Mouse (Mus musculus): Measurements from ENCODE around the gene Ubr4. TPM values are rescaled to one million over a fixed set of nuclear protein-coding genes. Genes with fewer than 3 reads are reported as not detected.
A peak's percentile ranks its signal among the peaks of the same experiment; 100 is the strongest.
"Not testable (repeated sequence)": the region's sequence is repeated elsewhere in the genome, so short reads cannot be mapped to it uniquely, and the experiment has no call there.

The Ubr4 gene
- polyA plus RNA-seq, 1 experiment from 2014 or later: 97.3 TPM

GRCm38 (mm10) chr4:139373130-139373529, 20.7 kb downstream of the Ubr4 start:
- 96% methylated on average over 4 of the region's 4 CpGs for WGBS
- H3K36me3 ChIP-seq (ENCODE audit: control insufficient read depth, insufficient read depth, low read length): peaks cover 96% of the 10 kb centered on the region
- ATAC-seq (ENCODE audit: low FRiP score, low TSS enrichment): no peak

GRCm38 (mm10) chr4:139373531-139373930, 21.1 kb downstream of the Ubr4 start:
- DNase-seq: no peak

More at GRCm38 (mm10) chr4:139373130-139373529, 20.7 kb downstream of the Ubr4 start:
- Histone ChIP-seq H3K4me2 (ENCODE audit: low read length) (no peak overlapping the region), H3K4me1 (ENCODE audit: control insufficient read depth, insufficient read depth, low read length) (no peaks in the 10 kb centered on the region), H3K4me3 (replicated peaks; ENCODE audit: low read depth, low read length) (no peak overlapping the region), H3K9me3 (ENCODE audit: control insufficient read depth, low read length) (no peaks in the 10 kb centered on the region), H3K9ac (replicated peaks; ENCODE audit: low read length) (no peak overlapping the region), H3K27ac (replicated peaks; ENCODE audit: low read depth, low read length) (no peak overlapping the region), H3K27me3 (ENCODE audit: control insufficient read depth, insufficient read depth, low read length) (no peaks in the 10 kb centered on the region)
- no peak for DNase-seq

GRCm38 (mm10) chr4:139379719-139380118, 27.3 kb downstream of the Ubr4 start:
- Histone ChIP-seq H3K4me3 (replicated peaks; ENCODE audit: low read depth, low read length) (peak overlapping the region; percentile 83), H3K27ac (replicated peaks; ENCODE audit: low read depth, low read length) (peak overlapping the region; percentile 71), H3K4me2 (ENCODE audit: low read length) (peak overlapping the region; percentile 62), H3K4me1 (ENCODE audit: control insufficient read depth, insufficient read depth, low read length) (peaks cover 16% of the 10 kb centered on the region), H3K27me3 (ENCODE audit: control insufficient read depth, insufficient read depth, low read length) (no peaks in the 10 kb centered on the region), H3K9ac (replicated peaks; ENCODE audit: low read length) (peak overlapping the region; percentile 60; the same call in 1 of the 2 replicates), H3K36me3 (ENCODE audit: control insufficient read depth, insufficient read depth, low read length) (peaks cover 32% of the 10 kb centered on the region), H3K9me3 (ENCODE audit: control insufficient read depth, low read length) (no peaks in the 10 kb centered on the region)
- ATAC-seq (ENCODE audit: low FRiP score, low TSS enrichment): 0 out of 2 replicates have a peak, but pooled peaks have one; percentile 22
- 17% methylated on average over 8 of the region's 8 CpGs for WGBS
- no peak for DNase-seq

More at GRCm38 (mm10) chr4:139373531-139373930, 21.1 kb downstream of the Ubr4 start:
- ATAC-seq (ENCODE audit: low FRiP score, low TSS enrichment): no peak
- WGBS: 95% methylated on average over 10 of the region's 10 CpGs
- Histone ChIP-seq H3K4me3 (replicated peaks; ENCODE audit: low read depth, low read length) (no peak overlapping the region), H3K4me2 (ENCODE audit: low read length) (no peak overlapping the region), H3K36me3 (ENCODE audit: control insufficient read depth, insufficient read depth, low read length) (peaks cover 92% of the 10 kb centered on the region), H3K4me1 (ENCODE audit: control insufficient read depth, insufficient read depth, low read length) (no peaks in the 10 kb centered on the region), H3K9me3 (ENCODE audit: control insufficient read depth, low read length) (no peaks in the 10 kb centered on the region), H3K27ac (replicated peaks; ENCODE audit: low read depth, low read length) (no peak overlapping the region), H3K27me3 (ENCODE audit: control insufficient read depth, insufficient read depth, low read length) (no peaks in the 10 kb centered on the region), H3K9ac (replicated peaks; ENCODE audit: low read length) (no peak overlapping the region)

- ATAC-seq (ENCODE audit: low FRiP score, low TSS enrichment) (peak; percentile 95), DNase-seq (peak; percentile 100)
- Histone ChIP-seq H3K27ac (replicated peaks; ENCODE audit: low read depth, low read length) (peak overlapping the region; percentile 78), H3K9me3 (ENCODE audit: control insufficient read depth, low read length) (no peaks in the 10 kb centered on the region), H3K4me2 (ENCODE audit: low read length) (peak overlapping the region; percentile 92), H3K4me1 (ENCODE audit: control insufficient read depth, insufficient read depth, low read length) (peaks cover 16% of the 10 kb centered on the region), H3K9ac (replicated peaks; ENCODE audit: low read length) (peak overlapping the region; percentile 85), H3K27me3 (ENCODE audit: control insufficient read depth, insufficient read depth, low read length) (no peaks in the 10 kb centered on the region), H3K4me3 (replicated peaks; ENCODE audit: low read depth, low read length) (peak overlapping the region; percentile 83), H3K36me3 (ENCODE audit: control insufficient read depth, insufficient read depth, low read length) (peaks cover 27% of the 10 kb centered on the region)
- under 1% methylated on average over 54 of the region's 54 CpGs for WGBS
These were observed 27.9 kb downstream of the Ubr4 start for GRCm38 (mm10) chr4:139380207-139380748.

- H3K27ac ChIP-seq (replicated peaks; ENCODE audit: low read depth, low read length): peak overlapping the region; percentile 78
- ATAC-seq (ENCODE audit: low FRiP score, low TSS enrichment): peak; percentile 70; the same call in 1 of the 2 replicates
- peak overlapping the region; percentile 92 for H3K4me2 ChIP-seq (ENCODE audit: low read length)
- H3K27me3 ChIP-seq (ENCODE audit: control insufficient read depth, insufficient read depth, low read length): no peaks in the 10 kb centered on the region
- peaks cover 16% of the 10 kb centered on the region for H3K4me1 ChIP-seq (ENCODE audit: control insufficient read depth, insufficient read depth, low read length)
- H3K9ac ChIP-seq (replicated peaks; ENCODE audit: low read length): peak overlapping the region; percentile 85
- H3K36me3 ChIP-seq (ENCODE audit: control insufficient read depth, insufficient read depth, low read length): peaks cover 20% of the 10 kb centered on the region
- H3K9me3 ChIP-seq (ENCODE audit: control insufficient read depth, low read length): no peaks in the 10 kb centered on the region
- H3K4me3 ChIP-seq (replicated peaks; ENCODE audit: low read depth, low read length): peak overlapping the region; percentile 83
- 4% methylated on average over 44 of the region's 44 CpGs for WGBS
- DNase-seq: no peak
These were observed 28.5 kb downstream of the Ubr4 start for GRCm38 (mm10) chr4:139380775-139381451.

- DNase-seq (no peak), ATAC-seq (ENCODE audit: low FRiP score, low TSS enrichment) (no peak)
- H3K9me3 ChIP-seq (ENCODE audit: control insufficient read depth, low read length): no peaks in the 10 kb centered on the region
- peak overlapping the region; percentile 83 for H3K4me3 ChIP-seq (replicated peaks; ENCODE audit: low read depth, low read length)
- H3K36me3 ChIP-seq (ENCODE audit: control insufficient read depth, insufficient read depth, low read length): peaks cover 16% of the 10 kb centered on the region; the same call in 1 of the 2 replicates
- peak overlapping the region; percentile 85; the same call in 1 of the 2 replicates for H3K9ac ChIP-seq (replicated peaks; ENCODE audit: low read length)
- H3K27me3 ChIP-seq (ENCODE audit: control insufficient read depth, insufficient read depth, low read length): no peaks in the 10 kb centered on the region
- peaks cover 16% of the 10 kb centered on the region for H3K4me1 ChIP-seq (ENCODE audit: control insufficient read depth, insufficient read depth, low read length)
- peak overlapping the region; percentile 92 for H3K4me2 ChIP-seq (ENCODE audit: low read length)
- 62% methylated on average over 4 of the region's 4 CpGs for WGBS
- H3K27ac ChIP-seq (replicated peaks; ENCODE audit: low read depth, low read length): no peak overlapping the region
These were observed 29.0 kb downstream of the Ubr4 start for GRCm38 (mm10) chr4:139381452-139381845.

- Histone ChIP-seq H3K4me3 (replicated peaks; ENCODE audit: low read depth, low read length) (no peak overlapping the region), H3K27ac (replicated peaks; ENCODE audit: low read depth, low read length) (no peak overlapping the region), H3K36me3 (ENCODE audit: control insufficient read depth, insufficient read depth, low read length) (peaks cover 8% of the 10 kb centered on the region; the same call in 1 of the 2 replicates), H3K9me3 (ENCODE audit: control insufficient read depth, low read length) (no peaks in the 10 kb centered on the region), H3K4me1 (ENCODE audit: control insufficient read depth, insufficient read depth, low read length) (peaks cover 16% of the 10 kb centered on the region), H3K9ac (replicated peaks; ENCODE audit: low read length) (no peak overlapping the region), H3K27me3 (ENCODE audit: control insufficient read depth, insufficient read depth, low read length) (no peaks in the 10 kb centered on the region), H3K4me2 (ENCODE audit: low read length) (peak overlapping the region; percentile 92)
- ATAC-seq (ENCODE audit: low FRiP score, low TSS enrichment): no peak
- DNase-seq: no peak
- WGBS: 82% methylated on average over 7 of the region's 7 CpGs
These were observed 29.8 kb downstream of the Ubr4 start for GRCm38 (mm10) chr4:139382231-139382630.

GRCm38 (mm10) chr4:139385841-139386240, 33.4 kb downstream of the Ubr4 start:
- H3K27me3 ChIP-seq (ENCODE audit: control insufficient read depth, insufficient read depth, low read length); DNase-seq; H3K9ac ChIP-seq (replicated peaks; ENCODE audit: low read length); H3K9me3 ChIP-seq (ENCODE audit: control insufficient read depth, low read length); H3K27ac ChIP-seq (replicated peaks; ENCODE audit: low read depth, low read length); H3K4me2 ChIP-seq (ENCODE audit: low read length); ATAC-seq (ENCODE audit: low FRiP score, low TSS enrichment); H3K4me3 ChIP-seq (replicated peaks; ENCODE audit: low read depth, low read length): not testable (repeated sequence)
- WGBS: 90% methylated on average over 5 of the region's 5 CpGs
- Histone ChIP-seq H3K4me1 (ENCODE audit: control insufficient read depth, insufficient read depth, low read length) (peaks cover 10% of the 10 kb centered on the region), H3K36me3 (ENCODE audit: control insufficient read depth, insufficient read depth, low read length) (peaks cover 20% of the 10 kb centered on the region)
